Mouse (Mus musculus): ENCODE measurements at regions not wholly inside any gene's neighbourhood (a gene's known extent, or its start where the extent isn't known, plus 50 kb on each side); places are given as distances from the start of the nearest gene placed in this dataset.
A peak's percentile ranks its signal among the peaks of the same experiment; 100 is the strongest.

DNA sequence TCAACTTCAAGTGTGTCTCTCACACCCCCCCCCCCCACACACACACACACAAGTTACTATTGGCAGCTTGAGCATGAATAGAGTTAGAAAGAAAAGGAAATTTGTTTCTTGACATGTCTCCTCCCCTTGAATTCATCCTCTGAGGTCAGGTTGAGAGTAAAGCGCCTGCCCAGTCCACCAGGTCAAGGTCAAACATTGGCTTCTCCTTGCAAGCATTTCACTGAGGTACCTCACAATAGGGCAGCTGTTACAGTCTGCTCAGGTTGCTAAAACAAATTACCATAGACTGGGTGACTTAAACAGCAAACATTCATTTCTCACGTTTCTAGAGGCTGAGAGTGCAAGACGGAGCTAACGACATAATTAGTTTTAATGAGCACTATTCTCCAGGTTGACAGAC lies 344.2 kb downstream of the Galc start:
- DNase-seq: no peak

DNA sequence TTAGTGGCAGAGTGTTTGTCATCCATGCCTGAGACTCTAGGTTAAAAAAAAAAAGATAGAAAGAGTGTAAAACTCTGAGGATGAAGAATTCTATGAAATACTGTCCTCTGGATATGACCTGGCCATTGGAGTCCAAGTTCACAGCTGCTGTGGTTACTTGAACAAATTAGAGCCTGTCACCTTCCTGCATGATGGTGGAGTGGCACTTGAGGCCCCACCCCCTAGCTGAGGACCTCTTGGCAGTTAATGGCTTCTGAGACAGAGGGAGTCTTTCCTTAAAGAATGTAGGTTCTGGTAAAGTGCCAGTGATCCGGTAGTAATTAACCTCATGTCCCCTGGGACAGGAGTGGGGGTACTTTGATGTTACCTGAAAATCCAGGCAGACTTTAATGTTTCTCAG lies 346.5 kb downstream of the Galc start:
- DNase-seq: no peak

DNA sequence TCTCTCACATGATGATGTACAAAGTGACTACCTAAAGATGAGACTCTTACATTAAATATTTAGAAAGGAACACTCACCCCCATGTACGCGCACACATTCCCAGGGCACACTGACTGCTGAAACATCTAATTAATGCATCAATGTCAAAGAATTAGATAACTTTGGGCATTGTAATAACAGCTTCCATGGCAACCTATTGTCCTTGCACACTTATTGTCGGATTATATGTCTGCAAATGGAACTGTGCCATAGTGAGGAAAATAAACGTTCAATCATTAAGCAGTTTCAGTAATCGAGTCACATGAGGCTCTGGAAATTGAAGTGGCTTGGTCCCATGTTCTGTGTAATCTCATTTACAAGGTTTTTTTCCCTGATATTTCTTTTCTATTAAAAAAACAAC lies 360.0 kb downstream of the Galc start:
- DNase-seq: no peak

DNA sequence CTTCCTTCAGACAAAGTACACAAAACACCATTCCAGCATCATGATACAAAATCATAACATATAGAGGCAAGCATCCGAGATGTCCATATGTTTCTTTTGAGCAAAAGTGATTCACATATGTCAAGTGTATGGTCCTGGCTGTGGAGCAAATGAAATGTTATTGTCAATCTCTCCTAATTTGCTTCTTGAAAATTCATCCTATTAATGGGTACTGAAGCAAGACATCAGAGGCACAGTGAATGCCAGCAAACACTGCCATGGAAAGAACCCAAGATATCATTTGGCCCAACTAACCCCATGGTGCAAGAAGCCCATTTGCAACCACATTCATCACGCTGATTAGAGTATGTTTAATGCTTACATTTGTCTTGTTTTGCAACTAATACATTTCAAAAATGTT lies 361.1 kb downstream of the Galc start:
- DNase-seq: peak; percentile 58 to 61

DNA sequence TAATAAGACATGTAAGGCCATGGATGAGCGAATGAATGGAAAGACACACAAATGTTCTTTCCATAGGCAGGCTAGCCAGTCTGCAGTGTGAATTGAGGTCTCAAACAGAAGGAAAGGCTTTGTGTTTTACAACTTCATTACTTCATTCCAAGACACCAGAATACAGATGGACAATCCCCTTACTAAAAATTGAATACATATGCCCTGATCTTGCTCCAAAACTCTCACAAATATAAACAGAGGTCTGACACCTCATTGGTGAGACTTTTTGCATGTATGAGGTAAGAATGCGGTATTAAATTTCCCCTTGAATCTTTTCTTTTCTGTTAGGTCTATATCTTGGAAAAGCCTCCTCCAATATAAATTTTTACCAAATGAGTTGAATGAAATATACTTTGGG lies 363.3 kb downstream of the Galc start:
- no peak for DNase-seq

DNA sequence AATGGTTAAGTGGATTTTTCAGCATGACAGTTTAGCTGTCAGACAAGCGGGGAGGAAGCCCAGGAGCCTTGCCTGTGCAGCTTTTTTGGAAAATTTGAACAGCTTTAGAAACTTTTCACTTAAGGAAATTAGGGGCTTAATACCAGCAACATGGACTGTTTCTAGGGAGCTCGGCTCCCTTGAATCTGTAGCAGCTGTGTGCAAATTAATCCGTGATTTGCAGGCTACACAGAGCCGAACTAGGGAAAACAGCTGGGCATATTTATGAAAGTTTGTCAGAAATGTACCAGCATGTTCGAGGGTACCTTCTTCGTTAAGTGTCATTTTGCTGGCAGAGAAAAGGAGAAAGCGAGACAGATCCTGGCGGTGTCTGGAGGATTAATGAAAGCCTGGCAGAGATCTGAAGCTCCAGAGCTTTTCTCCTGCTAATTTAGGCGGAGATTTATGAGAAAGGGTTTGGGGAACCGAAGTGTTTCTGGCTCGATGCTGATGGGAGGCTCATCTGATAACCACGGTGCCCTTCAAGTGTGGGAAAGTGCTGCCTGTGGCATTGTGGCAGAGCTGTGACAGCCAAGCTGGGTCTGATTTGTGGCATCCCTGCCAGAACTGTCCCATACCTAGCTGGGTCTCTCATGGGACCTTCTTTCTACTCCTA lies 370.3 kb downstream of the Galc start:
- DNase-seq: peak; percentile 31 to 43

DNA sequence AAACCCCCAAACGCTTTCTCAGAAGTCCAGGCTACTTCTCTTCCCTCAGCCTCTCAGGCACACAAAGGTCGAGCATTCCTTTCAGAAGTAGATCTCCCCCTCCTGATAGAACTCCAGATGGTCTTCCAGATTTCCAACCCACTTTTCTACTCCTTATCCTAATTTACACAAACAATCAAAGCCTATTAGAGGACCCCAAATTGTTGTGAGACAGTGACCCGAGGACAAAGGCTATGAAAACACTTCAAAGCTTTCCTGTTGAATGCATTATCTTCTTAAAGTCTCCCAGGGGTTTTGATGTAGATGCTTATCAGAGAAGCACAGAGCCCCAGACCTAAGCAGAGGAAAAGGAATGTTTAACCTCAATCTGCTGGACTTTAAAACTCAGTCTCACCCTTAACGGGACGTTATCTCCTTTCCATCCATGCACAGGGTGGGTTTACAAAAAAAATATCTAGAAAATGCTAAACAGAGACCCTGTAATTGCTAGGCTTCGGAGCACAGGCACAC lies 370.9 kb downstream of the Galc start:
- DNase-seq: no peak

DNA sequence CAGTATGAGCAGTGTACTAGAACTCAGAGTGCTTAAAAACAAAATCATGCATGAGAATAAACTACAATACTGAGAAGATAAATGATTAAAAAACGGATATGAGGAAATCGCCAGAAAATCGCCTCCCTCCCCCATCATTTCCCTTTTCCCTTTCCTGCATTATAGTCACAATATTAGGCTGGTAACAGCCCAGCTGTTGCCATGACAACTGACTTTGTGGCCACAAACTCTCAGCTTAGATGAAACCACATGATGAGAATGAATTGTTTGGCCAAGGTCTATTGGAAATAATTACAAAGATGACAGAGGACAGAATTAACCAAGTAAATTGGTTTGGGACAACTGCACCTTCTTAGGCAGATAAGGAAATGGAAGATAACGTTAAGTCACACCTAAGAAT lies 376.8 kb downstream of the Galc start:
- DNase-seq: no peak

DNA sequence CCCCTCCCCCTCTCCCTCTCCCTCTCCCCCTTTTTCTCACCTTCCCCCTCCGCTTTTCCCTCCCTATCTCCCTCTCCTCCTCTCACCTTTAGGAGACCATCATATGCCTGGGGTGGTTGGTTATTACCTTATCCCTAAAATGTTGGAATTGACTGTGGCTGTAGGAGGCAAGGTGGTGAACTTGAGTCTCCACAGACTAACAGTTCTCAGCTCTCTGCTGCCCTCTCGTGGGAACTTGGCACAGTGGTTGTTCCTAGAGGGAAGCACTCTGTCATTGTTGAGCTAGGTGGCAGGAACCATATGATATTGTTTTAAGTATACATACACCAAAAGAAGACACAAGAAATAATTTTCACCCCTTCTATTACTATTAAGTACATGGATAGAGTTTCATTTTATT lies 386.9 kb downstream of the Galc start:
- peak; percentile 94 to 97 for DNase-seq

DNA sequence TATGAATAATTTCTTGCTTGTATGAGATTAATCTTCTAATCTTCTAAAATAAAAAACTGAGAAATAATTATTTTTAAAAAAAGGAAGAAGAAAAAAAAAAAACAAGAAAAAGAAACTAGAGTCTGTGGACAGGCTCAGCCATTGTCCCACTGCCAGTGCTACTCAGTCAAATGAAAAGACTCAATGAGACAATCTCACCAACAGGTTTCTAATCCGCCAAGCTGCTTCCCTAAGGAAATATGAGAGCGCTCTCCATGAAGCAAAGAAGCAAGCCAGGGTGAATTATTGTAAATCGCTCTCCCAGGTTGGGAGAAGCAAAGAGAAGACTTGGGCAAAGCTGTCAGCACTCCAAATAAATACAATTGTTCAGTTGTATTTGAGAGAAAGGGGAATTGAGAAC lies 396.3 kb downstream of the Galc start:
- peak; percentile 48 to 53 for DNase-seq

DNA sequence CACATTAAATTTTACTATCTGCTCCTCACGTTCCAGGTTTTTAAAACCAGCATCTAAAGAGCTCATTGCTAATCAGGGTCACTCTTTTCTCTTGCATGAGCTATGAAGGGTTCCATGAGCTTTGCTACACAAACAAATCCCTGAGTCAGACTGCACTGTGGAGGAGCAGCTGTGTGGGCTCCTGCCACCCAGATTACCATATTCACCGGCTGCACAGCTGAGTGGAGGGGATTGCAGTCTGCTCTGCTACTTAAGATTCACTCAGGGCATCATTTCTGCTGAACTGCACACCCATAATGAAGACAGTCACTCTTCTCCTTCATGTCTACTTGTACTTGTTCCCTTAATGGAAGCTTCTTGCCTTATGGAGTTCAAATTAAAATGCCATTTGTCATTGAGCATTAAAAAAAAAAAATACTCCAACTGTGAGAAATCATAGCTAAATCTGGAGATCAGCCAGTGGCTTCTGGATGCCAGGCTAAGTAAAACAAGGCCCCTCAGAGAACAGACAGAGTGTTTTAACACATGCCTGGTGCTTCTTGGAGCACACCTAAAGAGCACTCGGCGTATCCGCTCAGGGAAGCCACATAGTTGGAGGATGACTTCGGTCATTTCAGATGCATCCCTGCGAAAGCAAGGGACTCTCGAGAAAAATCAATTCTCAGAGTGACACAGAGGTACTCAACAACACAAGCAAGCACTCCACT lies 422.9 kb downstream of the Galc start:
- DNase-seq: peak; percentile 66 to 67

DNA sequence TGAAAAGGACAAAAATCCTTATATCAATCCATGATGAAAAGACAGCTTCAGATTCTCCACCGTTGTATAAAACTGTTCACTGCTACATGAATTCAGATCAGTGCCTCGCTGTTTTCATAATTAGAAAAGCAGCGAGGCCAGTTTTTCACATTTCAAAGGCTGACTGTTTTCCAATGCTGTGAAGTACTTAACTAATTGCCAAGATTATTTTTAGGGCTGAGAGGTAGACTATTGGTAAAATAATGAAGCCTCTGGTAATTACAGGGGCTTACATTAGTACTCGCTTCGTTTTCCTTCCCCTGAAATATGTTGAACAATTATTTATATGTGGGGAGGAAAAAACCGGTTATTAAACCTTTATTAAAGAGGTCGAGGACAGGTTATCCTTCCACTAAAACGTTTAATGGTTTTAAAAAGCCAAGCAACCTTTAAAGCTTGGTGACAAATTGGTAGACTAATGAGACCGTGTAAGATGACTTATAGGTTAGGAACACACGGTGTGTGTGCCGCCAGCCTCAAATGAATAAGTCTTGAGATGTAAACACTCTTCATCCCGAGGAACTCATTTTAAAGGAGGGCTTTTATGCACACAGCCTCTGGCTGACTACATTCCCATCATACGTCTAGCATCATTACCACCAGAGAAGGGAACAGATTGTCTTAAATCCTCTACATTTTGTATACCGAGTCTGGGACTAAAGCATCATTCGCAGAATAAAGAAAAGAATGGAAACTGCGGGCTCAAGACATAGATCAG lies 465.7 kb downstream of the Galc start:
- DNase-seq: no peak

DNA sequence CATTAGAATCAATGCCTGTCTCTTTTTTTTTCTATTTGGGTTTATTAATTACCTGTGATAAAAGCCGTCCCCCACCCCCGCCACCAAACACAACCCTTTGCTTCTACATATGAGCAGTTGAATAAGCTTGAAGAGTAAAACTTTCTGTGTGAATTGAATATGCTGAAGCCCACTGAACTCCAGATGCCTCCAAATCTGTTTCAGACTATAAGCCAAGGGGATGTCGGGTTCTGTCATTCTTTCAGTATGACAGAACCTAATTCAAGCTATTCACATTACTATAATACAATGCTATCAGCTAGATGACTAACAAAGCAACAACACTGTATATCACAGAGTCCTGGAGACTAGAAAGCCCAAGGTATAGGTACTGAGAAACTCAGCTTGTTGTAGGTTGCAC lies 475.8 kb downstream of the Galc start:
- DNase-seq: no peak

DNA sequence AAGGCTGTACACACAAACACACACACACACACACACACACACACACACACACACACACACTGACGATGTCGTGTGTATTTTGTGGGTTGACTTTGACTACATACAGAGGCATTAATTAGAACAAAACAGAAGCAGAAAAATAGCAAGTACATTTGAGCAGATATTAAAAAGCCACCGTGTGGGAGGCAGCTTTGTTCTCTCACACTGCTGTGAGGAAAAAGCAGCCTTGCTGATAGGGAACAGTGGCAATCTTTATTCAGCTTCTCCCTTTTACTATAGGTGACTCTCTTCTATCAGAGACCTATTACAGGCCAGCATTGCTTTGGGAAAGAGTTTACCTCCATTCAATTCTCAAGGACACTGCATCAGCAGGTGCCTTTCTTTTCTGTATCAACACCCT lies 500.1 kb downstream of the Galc start:
- DNase-seq: no peak

DNA sequence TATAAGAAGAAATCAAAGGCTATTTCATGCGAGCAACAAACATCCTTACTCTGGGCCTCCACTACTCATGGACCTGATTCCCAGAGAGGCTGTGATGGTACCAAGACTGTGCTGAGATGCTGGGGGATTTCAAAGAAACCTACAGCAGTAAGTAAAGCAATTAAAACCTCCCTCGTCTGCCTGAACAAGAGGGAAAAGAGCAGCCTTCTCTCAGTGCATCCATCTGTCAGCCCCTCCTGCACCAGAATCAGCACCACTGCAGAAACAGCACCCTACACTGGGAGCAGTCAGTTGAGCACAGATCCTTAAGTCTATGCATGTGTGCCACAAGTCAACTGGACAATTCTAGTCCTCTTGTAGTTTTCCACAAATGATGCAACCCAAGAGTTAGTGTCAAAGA lies 500.6 kb downstream of the Galc start:
- no peak for DNase-seq

DNA sequence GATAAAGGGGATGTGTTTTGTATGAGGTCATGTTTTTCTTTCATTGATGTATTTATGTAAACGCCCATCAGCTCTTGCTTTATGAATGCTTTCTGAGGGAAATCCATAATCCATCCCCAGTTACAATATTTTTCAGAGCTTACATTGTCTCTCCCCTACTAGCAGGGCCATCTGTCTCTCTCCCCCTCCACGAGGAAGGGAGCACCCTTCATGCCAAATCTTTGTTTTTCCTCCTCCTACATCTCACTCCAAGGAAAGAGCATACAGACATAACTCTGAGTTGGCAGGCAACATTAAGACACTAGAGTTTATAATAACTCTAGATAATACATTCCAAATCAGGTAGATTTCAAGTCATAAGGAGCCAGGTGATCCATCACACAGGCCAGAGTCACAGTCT lies 509.1 kb downstream of the Galc start:
- DNase-seq: peak; percentile 24 to 48

DNA sequence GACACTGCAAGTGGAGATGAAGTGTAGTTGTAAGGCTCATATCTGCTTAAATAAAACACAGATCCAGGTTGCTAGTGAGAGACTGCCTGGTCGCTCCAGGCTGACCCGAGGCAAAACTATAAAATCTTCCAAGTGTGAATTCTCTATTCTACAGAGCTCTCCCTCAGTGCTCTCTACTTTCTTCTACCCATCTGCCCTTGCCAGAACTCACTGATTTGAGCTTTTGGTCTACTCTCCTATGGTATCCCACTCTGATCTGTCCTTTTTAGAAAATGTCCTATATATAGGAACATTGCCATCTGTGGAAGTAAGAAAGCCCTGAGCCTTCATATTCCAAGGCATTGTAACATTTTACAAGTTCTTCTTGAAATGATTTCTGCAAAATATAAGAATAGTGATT lies 518.3 kb downstream of the Galc start:
- no peak for DNase-seq

DNA sequence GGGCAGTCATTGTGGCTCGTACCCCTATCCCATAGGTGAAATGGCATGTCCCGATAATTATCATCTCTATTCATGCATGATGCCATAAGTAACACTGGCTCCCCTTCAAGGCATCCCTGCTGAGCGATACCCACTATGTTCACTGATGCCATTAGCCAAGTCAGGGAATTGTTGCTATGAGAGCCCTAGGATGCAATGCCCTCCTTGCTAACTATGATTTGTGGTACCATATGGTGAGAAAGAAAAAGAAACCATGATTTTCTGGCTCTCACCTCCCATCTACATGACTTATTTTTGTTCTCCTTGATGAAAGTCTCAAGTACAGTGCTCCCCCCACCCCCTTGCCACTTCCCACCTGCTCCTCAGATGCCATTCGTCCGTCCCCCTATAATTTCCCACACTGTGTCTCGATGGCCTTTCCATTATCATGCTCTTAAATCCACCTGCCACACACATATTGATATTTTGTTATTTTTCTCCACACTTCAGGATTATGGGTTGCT lies 527.1 kb downstream of the Galc start:
- DNase-seq: peak; percentile 9 to 38

DNA sequence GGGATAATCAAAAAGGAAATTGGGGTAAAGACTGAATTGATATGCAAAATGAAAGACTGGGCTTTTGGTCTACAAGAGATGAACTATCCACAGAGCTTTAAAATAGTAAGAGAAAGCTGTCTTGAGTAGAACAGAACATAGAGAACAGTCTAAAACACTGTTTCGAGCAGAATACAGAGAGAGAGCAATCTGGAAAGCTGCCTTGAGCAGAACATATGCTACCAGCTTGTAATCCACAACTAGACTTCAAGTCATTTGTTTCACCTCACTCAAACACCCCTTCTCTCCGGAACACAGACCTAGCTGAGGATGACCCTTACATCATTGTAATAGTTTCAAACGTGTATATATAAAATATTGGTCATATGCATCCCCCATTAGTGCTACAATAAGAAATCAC lies 538.7 kb downstream of the Galc start:
- no peak for DNase-seq

DNA sequence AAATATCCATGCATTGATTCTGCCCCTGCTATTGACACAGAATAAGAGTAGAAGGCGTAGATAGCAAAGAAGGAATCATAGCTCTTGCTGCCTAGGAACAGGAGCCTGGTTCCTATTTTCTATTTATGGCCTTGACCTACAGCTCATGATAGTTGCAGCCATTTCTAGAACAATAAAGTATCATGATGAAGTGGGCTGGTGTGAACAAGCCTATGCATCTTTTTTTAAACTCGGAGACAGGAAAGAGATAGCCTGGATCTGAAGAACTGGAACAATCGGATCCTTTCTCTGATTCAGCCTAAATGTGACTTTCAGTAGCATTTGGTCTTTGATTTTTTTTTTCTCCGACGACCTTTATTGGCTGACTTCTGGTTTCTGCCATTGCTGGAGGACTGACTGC lies 541.4 kb downstream of the Galc start:
- DNase-seq: no peak

All from cerebellum, postnatal 10 days (tissue).